Mouse (Mus musculus): ENCODE data around the gene Fra10ac1. TPM values are rescaled to one million over a fixed set of nuclear protein-coding genes. Genes with fewer than 3 reads are reported as not detected.
A peak's percentile ranks its signal among the peaks of the same experiment; 100 is the strongest.

Gene Fra10ac1
- polyA plus RNA-seq, 1 experiment from 2014 or later, result 38.9 TPM

DNA sequence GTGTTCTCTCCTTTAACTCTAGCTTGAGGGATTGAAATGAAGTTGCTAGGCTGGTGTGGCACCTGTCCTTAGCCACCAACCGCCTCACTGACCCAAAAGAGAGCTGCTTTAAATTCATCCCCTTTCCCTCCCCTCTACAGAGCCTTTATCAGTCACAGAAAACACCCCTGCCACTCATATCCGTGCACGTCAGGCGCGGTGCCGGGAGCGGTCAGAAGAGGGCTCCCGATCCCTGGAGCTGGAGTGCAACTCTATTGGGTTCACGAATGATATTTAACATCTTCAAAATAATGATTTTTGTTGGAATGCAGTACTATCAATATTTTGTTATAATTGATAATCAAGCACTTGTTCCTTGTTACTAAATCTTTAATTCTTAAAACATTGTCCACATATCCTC is 17.3 kb downstream of the Fra10ac1 start:
- H3K27me3 ChIP-seq (replicated peaks; ENCODE audit: control insufficient read depth, insufficient read depth, low read length), result no peaks in the 10 kb centered on the region
- no peak overlapping the region for H3K9ac ChIP-seq (ENCODE audit: low read length)
- DNase-seq (ENCODE audit: low spot score), result peak; percentile 36
- peaks cover 28% of the 10 kb centered on the region; the same call in 1 of the 2 replicates for H3K36me3 ChIP-seq (ENCODE audit: control insufficient read depth, insufficient read depth, low read length)
- WGBS, result 44% methylated on average over 9 of the region's 9 CpGs
- H3K4me1 ChIP-seq (ENCODE audit: control insufficient read depth, insufficient read depth, low read length), result no peaks in the 10 kb centered on the region
- H3K4me3 ChIP-seq (ENCODE audit: low read depth, low read length), result no peak overlapping the region
- H3K4me2 ChIP-seq (ENCODE audit: low read length), result no peak overlapping the region
- H3K9me3 ChIP-seq (replicated peaks; ENCODE audit: control insufficient read depth, low read length), result no peaks in the 10 kb centered on the region
- ATAC-seq, result no peak
- H3K27ac ChIP-seq (ENCODE audit: low read depth, low read length), result no peak overlapping the region

DNA sequence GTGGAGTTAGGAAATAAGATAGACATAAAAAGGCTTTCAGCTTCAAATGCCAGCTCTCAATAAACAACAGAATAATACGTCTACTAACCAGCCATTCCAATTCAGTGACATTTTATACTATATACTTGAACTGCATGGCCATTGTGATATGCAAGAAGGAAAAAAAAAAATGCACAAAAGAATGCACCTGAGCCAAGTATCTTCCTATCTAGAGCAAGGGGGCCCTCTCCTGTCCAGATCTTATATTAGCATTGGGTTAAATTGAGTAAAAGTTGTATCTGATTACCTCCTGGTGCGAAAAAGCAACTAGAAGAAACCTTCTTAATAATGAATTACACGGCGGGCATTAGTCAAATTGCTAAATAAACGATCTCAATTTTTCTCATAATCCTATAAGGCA is 25.2 kb downstream of the Fra10ac1 start:
- Histone ChIP-seq H3K4me2 (ENCODE audit: low read length) (no peak overlapping the region), H3K4me3 (ENCODE audit: low read depth, low read length) (no peak overlapping the region), H3K36me3 (ENCODE audit: control insufficient read depth, insufficient read depth, low read length) (peaks cover 23% of the 10 kb centered on the region; the same call in 1 of the 2 replicates), H3K4me1 (ENCODE audit: control insufficient read depth, insufficient read depth, low read length) (no peaks in the 10 kb centered on the region), H3K27me3 (replicated peaks; ENCODE audit: control insufficient read depth, insufficient read depth, low read length) (no peaks in the 10 kb centered on the region), H3K9ac (ENCODE audit: low read length) (no peak overlapping the region), H3K27ac (ENCODE audit: low read depth, low read length) (no peak overlapping the region), H3K9me3 (replicated peaks; ENCODE audit: control insufficient read depth, low read length) (no peaks in the 10 kb centered on the region)
- 88% methylated on average over 5 of the region's 5 CpGs for WGBS
- ATAC-seq (no peak), DNase-seq (ENCODE audit: low spot score) (peak; percentile 66)

DNA sequence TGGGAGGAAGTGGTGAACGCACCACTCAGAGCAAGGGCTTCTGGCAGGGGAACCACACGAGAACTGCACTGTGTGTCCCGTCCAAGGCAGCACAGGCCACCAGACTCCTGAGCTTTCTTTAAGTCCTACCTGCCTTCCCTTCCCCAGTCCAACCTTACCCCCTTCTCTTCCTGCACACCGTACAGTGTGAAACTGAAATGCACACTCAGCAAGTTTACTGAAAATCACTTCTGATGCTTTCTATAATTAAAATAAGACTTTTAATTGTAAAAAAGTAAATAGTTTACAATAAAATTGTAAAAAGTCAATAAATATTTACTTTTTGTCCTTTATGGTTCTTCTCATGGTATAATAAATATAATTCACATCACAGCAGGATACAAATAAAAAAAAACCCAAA is 28.7 kb downstream of the Fra10ac1 start:
- no peaks in the 10 kb centered on the region for H3K9me3 ChIP-seq (replicated peaks; ENCODE audit: control insufficient read depth, low read length)
- H3K4me2 ChIP-seq (ENCODE audit: low read length), result no peak overlapping the region
- 91% methylated on average over 4 of the region's 4 CpGs for WGBS
- no peak overlapping the region for H3K27ac ChIP-seq (ENCODE audit: low read depth, low read length)
- H3K27me3 ChIP-seq (replicated peaks; ENCODE audit: control insufficient read depth, insufficient read depth, low read length), result no peaks in the 10 kb centered on the region
- peaks cover 17% of the 10 kb centered on the region; the same call in 1 of the 2 replicates for H3K36me3 ChIP-seq (ENCODE audit: control insufficient read depth, insufficient read depth, low read length)
- H3K9ac ChIP-seq (ENCODE audit: low read length), result no peak overlapping the region
- ATAC-seq, result no peak
- H3K4me1 ChIP-seq (ENCODE audit: control insufficient read depth, insufficient read depth, low read length), result no peaks in the 10 kb centered on the region
- no peak for DNase-seq (ENCODE audit: low spot score)
- no peak overlapping the region for H3K4me3 ChIP-seq (ENCODE audit: low read depth, low read length)

DNA sequence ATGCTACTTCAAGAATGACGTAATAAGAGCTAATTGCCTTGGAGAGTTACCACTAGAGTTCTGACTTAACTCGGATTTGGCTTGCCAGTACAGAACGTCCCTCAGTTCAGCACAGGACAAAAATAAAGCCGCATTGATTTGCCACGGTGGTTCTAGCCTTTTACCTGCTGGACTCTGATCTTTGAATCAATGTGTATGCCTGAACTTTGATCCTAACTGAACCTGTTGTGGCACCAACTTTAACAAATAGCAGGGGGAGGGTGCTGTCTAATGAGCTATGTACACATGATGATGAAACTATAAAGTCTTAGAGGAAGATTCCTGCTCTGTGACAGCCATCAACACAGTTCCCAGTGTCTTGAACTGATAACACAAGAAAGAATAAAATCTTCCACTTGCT is 32.5 kb downstream of the Fra10ac1 start:
- peaks cover 8% of the 10 kb centered on the region; the same call in 1 of the 2 replicates for H3K36me3 ChIP-seq (ENCODE audit: control insufficient read depth, insufficient read depth, low read length)
- H3K27me3 ChIP-seq (replicated peaks; ENCODE audit: control insufficient read depth, insufficient read depth, low read length), result no peaks in the 10 kb centered on the region
- H3K4me3 ChIP-seq (ENCODE audit: low read depth, low read length), result no peak overlapping the region
- no peak overlapping the region for H3K27ac ChIP-seq (ENCODE audit: low read depth, low read length)
- no peak overlapping the region for H3K9ac ChIP-seq (ENCODE audit: low read length)
- ATAC-seq (no peak), DNase-seq (ENCODE audit: low spot score) (no peak)
- no peaks in the 10 kb centered on the region; the same call in 1 of the 2 replicates for H3K4me1 ChIP-seq (ENCODE audit: control insufficient read depth, insufficient read depth, low read length)
- 83% methylated on average over 5 of the region's 5 CpGs for WGBS
- H3K9me3 ChIP-seq (replicated peaks; ENCODE audit: control insufficient read depth, low read length), result no peaks in the 10 kb centered on the region
- H3K4me2 ChIP-seq (ENCODE audit: low read length), result no peak overlapping the region

DNA sequence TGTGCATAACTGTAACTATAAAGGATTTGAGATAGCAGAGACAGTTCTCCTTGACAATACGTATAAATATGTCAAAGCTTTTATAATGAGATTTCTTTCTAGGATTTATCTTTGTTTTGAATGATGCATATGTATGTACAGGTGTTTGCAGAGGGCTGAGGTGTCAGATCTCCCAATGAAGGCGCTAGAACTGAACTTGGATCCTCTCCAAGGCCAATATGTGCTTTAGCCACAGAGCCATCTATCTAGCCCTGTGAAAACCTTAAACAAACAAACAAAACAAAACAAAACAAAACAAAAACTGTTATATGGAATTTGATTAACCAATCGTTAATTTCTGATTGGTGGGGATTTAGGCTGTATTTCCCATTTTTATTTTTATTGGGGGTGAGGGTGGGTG is 33.4 kb downstream of the Fra10ac1 start:
- DNase-seq (ENCODE audit: low spot score) (no peak), ATAC-seq (no peak)
- 80% methylated on average over 3 of the region's 3 CpGs for WGBS
- Histone ChIP-seq H3K9ac (ENCODE audit: low read length) (no peak overlapping the region), H3K4me2 (ENCODE audit: low read length) (no peak overlapping the region), H3K36me3 (ENCODE audit: control insufficient read depth, insufficient read depth, low read length) (peaks cover 8% of the 10 kb centered on the region; the same call in 1 of the 2 replicates), H3K9me3 (replicated peaks; ENCODE audit: control insufficient read depth, low read length) (no peaks in the 10 kb centered on the region), H3K27ac (ENCODE audit: low read depth, low read length) (no peak overlapping the region), H3K4me1 (ENCODE audit: control insufficient read depth, insufficient read depth, low read length) (no peaks in the 10 kb centered on the region; the same call in 1 of the 2 replicates), H3K4me3 (ENCODE audit: low read depth, low read length) (no peak overlapping the region), H3K27me3 (replicated peaks; ENCODE audit: control insufficient read depth, insufficient read depth, low read length) (no peaks in the 10 kb centered on the region)

DNA sequence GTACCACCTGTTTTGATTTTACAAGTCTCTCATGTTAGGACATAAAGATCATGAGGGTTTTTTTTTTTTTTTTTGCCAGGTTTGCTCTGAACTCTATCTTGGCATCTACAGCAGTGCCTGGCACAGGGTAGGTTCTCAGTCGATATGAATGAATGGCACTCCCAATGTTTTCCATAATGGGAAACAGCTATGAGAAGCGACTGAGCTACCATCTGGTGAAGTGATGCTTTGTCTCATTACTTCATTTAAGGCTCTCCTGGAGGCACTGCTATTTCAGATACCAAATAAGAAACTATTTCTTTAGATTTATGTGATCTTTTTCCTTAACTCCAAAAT is 36.6 kb downstream of the Fra10ac1 start:
- no peak overlapping the region for H3K4me2 ChIP-seq (ENCODE audit: low read length)
- no peaks in the 10 kb centered on the region; the same call in 1 of the 2 replicates for H3K4me1 ChIP-seq (ENCODE audit: control insufficient read depth, insufficient read depth, low read length)
- H3K36me3 ChIP-seq (ENCODE audit: control insufficient read depth, insufficient read depth, low read length), result 0 out of 2 replicates have a peak, but pooled peaks cover 3% of the 10 kb centered on the region
- 68% methylated on average over 2 of the region's 2 CpGs for WGBS
- H3K27me3 ChIP-seq (replicated peaks; ENCODE audit: control insufficient read depth, insufficient read depth, low read length), result no peaks in the 10 kb centered on the region
- H3K4me3 ChIP-seq (ENCODE audit: low read depth, low read length), result no peak overlapping the region
- no peaks in the 10 kb centered on the region for H3K9me3 ChIP-seq (replicated peaks; ENCODE audit: control insufficient read depth, low read length)
- no peak overlapping the region for H3K9ac ChIP-seq (ENCODE audit: low read length)
- peak; percentile 79 for DNase-seq (ENCODE audit: low spot score)
- peak; percentile 92; the same call in 1 of the 2 replicates for ATAC-seq
- peak overlapping the region; percentile 68 for H3K27ac ChIP-seq (ENCODE audit: low read depth, low read length)

DNA sequence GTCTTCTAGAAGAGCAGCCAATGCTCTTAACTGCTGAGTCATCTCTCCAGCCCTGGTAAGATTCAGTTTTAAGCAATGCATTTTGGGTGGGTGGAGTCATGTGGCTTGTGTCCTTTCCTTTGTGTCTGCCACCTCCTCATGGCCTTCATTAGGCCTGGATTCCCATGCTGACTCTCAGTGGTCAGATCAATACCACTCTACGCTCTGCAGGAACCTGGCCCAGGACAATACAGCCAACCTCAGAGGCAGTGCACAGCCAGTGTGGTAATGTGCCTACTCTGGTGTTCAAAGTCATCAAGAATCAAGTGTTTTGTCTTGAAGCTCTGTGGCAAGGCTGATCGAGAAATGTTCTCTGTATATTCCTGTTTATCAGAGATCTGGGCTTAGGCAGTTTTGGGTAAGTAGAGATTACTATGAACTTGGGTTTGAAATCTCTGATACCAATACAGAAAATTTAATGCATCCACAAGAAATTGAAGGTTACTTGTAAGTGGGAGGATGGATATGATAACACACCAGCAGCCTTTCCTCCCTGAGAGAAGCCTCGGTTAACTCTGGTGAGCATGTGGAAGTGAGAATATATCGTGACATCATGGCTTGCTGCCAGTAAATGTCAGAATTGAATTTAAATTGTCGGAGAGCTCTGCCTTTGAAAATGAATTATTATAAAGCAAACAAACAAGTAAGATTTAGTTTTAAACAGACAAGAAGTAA is 37.2 kb downstream of the Fra10ac1 start:
- ATAC-seq (peak; percentile 67; the same call in 1 of the 2 replicates), DNase-seq (ENCODE audit: low spot score) (peak; percentile 72)
- H3K27ac ChIP-seq (ENCODE audit: low read depth, low read length), result peak overlapping the region; percentile 22; the same call in 1 of the 2 replicates
- H3K36me3 ChIP-seq (ENCODE audit: control insufficient read depth, insufficient read depth, low read length), result 0 out of 2 replicates have a peak, but pooled peaks cover 3% of the 10 kb centered on the region
- 77% methylated on average over 5 of the region's 5 CpGs for WGBS
- H3K9me3 ChIP-seq (replicated peaks; ENCODE audit: control insufficient read depth, low read length), result no peaks in the 10 kb centered on the region
- no peaks in the 10 kb centered on the region for H3K27me3 ChIP-seq (replicated peaks; ENCODE audit: control insufficient read depth, insufficient read depth, low read length)
- H3K4me1 ChIP-seq (ENCODE audit: control insufficient read depth, insufficient read depth, low read length), result no peaks in the 10 kb centered on the region; the same call in 1 of the 2 replicates
- H3K4me3 ChIP-seq (ENCODE audit: low read depth, low read length), result no peak overlapping the region
- H3K9ac ChIP-seq (ENCODE audit: low read length), result no peak overlapping the region
- H3K4me2 ChIP-seq (ENCODE audit: low read length), result no peak overlapping the region

DNA sequence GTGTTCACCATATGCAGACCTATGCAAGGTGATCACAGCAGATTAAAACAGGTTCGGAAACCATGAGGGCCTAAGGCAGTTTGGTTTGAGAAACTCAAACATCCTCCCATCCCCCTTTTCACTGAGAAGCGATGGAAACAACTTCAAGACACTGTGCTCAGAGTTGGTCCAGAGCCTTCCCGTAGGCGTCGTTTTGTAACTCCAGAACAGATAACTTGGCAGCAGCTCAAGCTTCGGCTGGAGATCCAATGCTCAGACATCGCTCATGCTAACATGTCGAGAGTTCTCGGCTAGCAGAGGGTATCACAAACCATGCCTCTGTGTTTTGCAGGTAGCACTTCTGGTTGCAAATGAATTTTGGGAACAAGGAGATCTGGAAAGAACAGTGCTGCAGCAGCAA is 44.3 kb downstream of the Fra10ac1 start:
- no peaks in the 10 kb centered on the region for H3K9me3 ChIP-seq (replicated peaks; ENCODE audit: control insufficient read depth, low read length)
- DNase-seq (ENCODE audit: low spot score) (no peak), ATAC-seq (no peak)
- H3K27me3 ChIP-seq (replicated peaks; ENCODE audit: control insufficient read depth, insufficient read depth, low read length), result no peaks in the 10 kb centered on the region
- no peak overlapping the region for H3K27ac ChIP-seq (ENCODE audit: low read depth, low read length)
- 0 out of 2 replicates have a peak, but pooled peaks cover 3% of the 10 kb centered on the region for H3K36me3 ChIP-seq (ENCODE audit: control insufficient read depth, insufficient read depth, low read length)
- WGBS, result 87% methylated on average over 9 of the region's 9 CpGs
- H3K4me3 ChIP-seq (ENCODE audit: low read depth, low read length), result no peak overlapping the region
- H3K4me1 ChIP-seq (ENCODE audit: control insufficient read depth, insufficient read depth, low read length), result no peaks in the 10 kb centered on the region
- H3K4me2 ChIP-seq (ENCODE audit: low read length), result no peak overlapping the region
- no peak overlapping the region for H3K9ac ChIP-seq (ENCODE audit: low read length)

DNA sequence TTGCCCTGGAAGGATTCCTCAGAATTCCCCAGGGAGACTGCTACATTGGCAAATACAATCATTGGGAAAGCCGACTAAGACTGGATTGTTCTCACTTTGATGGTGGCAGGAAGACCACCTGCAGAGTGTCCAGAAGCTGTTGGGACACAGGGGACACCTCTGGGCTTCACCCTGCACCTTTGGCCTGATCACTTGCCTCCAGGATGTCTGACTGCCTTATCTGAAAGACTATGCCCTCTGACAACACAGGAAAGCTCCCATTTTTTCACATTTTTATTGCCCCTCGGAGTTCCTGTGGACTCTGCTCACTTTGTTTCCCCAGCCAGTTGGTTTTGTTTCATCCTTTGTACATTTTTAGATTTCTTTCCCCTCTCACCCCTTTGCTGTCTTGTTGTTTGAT is 59.3 kb downstream of the Fra10ac1 start:
- 63% methylated on average over 2 of the region's 2 CpGs for WGBS
- Histone ChIP-seq H3K4me2 (ENCODE audit: low read length) (no peak overlapping the region), H3K4me1 (ENCODE audit: control insufficient read depth, insufficient read depth, low read length) (no peaks in the 10 kb centered on the region), H3K4me3 (ENCODE audit: low read depth, low read length) (no peak overlapping the region), H3K27me3 (replicated peaks; ENCODE audit: control insufficient read depth, insufficient read depth, low read length) (no peaks in the 10 kb centered on the region), H3K9me3 (replicated peaks; ENCODE audit: control insufficient read depth, low read length) (no peaks in the 10 kb centered on the region), H3K27ac (ENCODE audit: low read depth, low read length) (no peak overlapping the region), H3K36me3 (ENCODE audit: control insufficient read depth, insufficient read depth, low read length) (no peaks in the 10 kb centered on the region), H3K9ac (ENCODE audit: low read length) (no peak overlapping the region)
- no peak for DNase-seq (ENCODE audit: low spot score)
- no peak for ATAC-seq
